In the genomic region with DNA sequence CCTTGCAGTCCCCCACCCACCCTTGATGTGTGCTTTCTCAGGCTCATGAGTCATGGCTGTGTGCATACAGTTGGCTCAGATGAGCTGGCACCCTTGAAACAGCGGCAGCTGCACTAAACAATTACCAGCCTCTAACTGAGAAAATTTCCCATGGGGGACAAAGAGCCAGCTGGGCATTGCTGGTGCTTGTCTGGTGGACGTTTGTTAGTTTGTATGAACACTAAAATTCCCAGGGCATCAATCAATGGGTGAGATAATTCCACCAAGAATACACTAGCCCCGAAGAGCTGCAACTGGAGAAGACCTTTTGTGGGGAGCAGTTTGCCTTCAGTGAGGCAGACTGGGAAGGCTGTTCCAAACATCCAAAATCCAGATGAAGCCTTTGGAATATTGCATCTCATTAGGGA, we compare ENCODE assay signal across 9 mouse cellular contexts.
DNase-seq lines count a peak whose midpoint lies in the region; ATAC-seq lines count a peak whose summit lies in the region.
"Had no signal": no experiment of that assay in that cellular context is flagged by ENCODE, and none has a peak within 500 bp of the region (broad histone marks: within the 10 kb centered on the region; RNA-seq: fewer than 3 reads in every experiment).

No protein-coding gene starts in this region.

- peak; percentile 92 for ATAC-seq in neural tube, embryonic 15.5 days (ENCODE audit: low FRiP score)
- no peak for ATAC-seq in granulocyte monocyte progenitor cell, adult 5-6 weeks (replicated peaks; ENCODE audit: poor library complexity, severe bottlenecking)

- H3K4me3 ChIP-seq in embryonic facial prominence, embryonic 10.5 days = no peak overlapping the region
- no peak overlapping the region for H3K4me3 ChIP-seq in neural tube, embryonic 15.5 days (replicated peaks)
- H3K4me3 ChIP-seq: embryonic facial prominence, embryonic 13.5 days had no signal

- WGBS in embryonic facial prominence, embryonic 10.5 days = 56% methylated on average over 3 of the region's 3 CpGs
- WGBS in neural tube, embryonic 15.5 days = 18% methylated on average over 3 of the region's 3 CpGs

- H3K9ac ChIP-seq in neural tube, embryonic 15.5 days (replicated peaks) = no peak overlapping the region
- H3K9ac ChIP-seq: embryonic facial prominence, embryonic 13.5 days had no signal

- H3K9me3 ChIP-seq in embryonic facial prominence, embryonic 10.5 days = no peaks in the 10 kb centered on the region
- H3K9me3 ChIP-seq in neural tube, embryonic 15.5 days (replicated peaks) = no peaks in the 10 kb centered on the region
- H3K9me3 ChIP-seq: embryonic facial prominence, embryonic 13.5 days had no signal

- no peak overlapping the region; the same call in 1 of the 2 replicates for H3K4me2 ChIP-seq in neural tube, embryonic 15.5 days
- H3K4me2 ChIP-seq: embryonic facial prominence, embryonic 13.5 days had no signal

- no peaks in the 10 kb centered on the region for H3K4me1 ChIP-seq in embryonic facial prominence, embryonic 10.5 days
- peaks cover 13% of the 10 kb centered on the region; the same call in 1 of the 2 replicates for H3K4me1 ChIP-seq in neural tube, embryonic 15.5 days
- H3K4me1 ChIP-seq: embryonic facial prominence, embryonic 13.5 days had no signal

- no peaks in the 10 kb centered on the region for H3K27me3 ChIP-seq in embryonic facial prominence, embryonic 10.5 days (replicated peaks; ENCODE audit: low read depth, poor library complexity, severe bottlenecking)
- no peaks in the 10 kb centered on the region for H3K27me3 ChIP-seq in neural tube, embryonic 15.5 days (replicated peaks)
- H3K27me3 ChIP-seq: embryonic facial prominence, embryonic 13.5 days had no signal

- DNase-seq in embryonic facial prominence, embryonic 10.5 days (ENCODE audit: low spot score) = peak; percentile 22
- DNase-seq in frontal cortex, adult 2 months (ENCODE audit: extremely low spot score in 1 of 2, low spot score in 1 of 2) = peak; percentile 58 to 71
- DNase-seq in left cerebral cortex, adult 18-20 months (ENCODE audit: low spot score in 2 of 2) = peak; percentile 44 to 68
- no peak for DNase-seq in gastrocnemius, postnatal 25 days
- DNase-seq in kidney, adult 9 months = no peak
- DNase-seq in cerebellum, adult 18-20 months = no peak

- H3K36me3 ChIP-seq in embryonic facial prominence, embryonic 10.5 days (replicated peaks) = no peaks in the 10 kb centered on the region
- H3K36me3 ChIP-seq in neural tube, embryonic 15.5 days = no peaks in the 10 kb centered on the region
- H3K36me3 ChIP-seq: embryonic facial prominence, embryonic 13.5 days had no signal

- H3K27ac ChIP-seq in embryonic facial prominence, embryonic 10.5 days (replicated peaks) = no peak overlapping the region
- no peak overlapping the region for H3K27ac ChIP-seq in neural tube, embryonic 15.5 days (replicated peaks)
- H3K27ac ChIP-seq: embryonic facial prominence, embryonic 13.5 days had no signal

Comparison
In these comparisons a context has a peak if more than half of its experiments do, and no peak if none do; other contexts are left out.
1. DNase-seq: peak in embryonic facial prominence, embryonic 10.5 days (single experiment), frontal cortex, adult 2 months (2 of 2) and left cerebral cortex, adult 18-20 months (2 of 2); none in gastrocnemius, postnatal 25 days (single experiment), kidney, adult 9 months (single experiment) and cerebellum, adult 18-20 months (0 of 2).